Mouse (Mus musculus) liver, embryonic 15.5 days (tissue): ENCODE results near the gene Npnt. TPM values are rescaled to one million over a fixed set of nuclear protein-coding genes. Genes with fewer than 3 reads are reported as not detected.

Experiments used
- ATAC-seq: fragments of 200-750 bp; cut with Nextera tagmentation; 2 replicates; pipeline ENCODE4 v1.8.0; 2017; ENCODE audit warnings: moderate number of reproducible peaks, mild to moderate bottlenecking, moderate library complexity; ENCODE audit not compliant: insufficient read depth
- H3K27ac ChIP-seq: fragments of 300-500 bp; sonication (generic); replicated peaks from 2 replicates; pipeline ENCODE4 v1.5.1; 2015; ENCODE audit warnings: mild to moderate bottlenecking, inconsistent platforms
- H3K27me3 ChIP-seq: fragments of 300-500 bp; sonication (generic); 2 replicates; pipeline ENCODE4 v1.6.1; 2015; ENCODE audit warnings: mild to moderate bottlenecking, inconsistent platforms
- H3K36me3 ChIP-seq: fragments of 300-500 bp; sonication (generic); replicated peaks from 2 replicates; pipeline ENCODE4 v1.6.1; 2015; ENCODE audit warnings: moderate library complexity, mild to moderate bottlenecking, inconsistent platforms
- H3K4me1 ChIP-seq: fragments of 300-500 bp; sonication (generic); replicated peaks from 2 replicates; pipeline ENCODE4 v1.6.1; 2015; ENCODE audit warnings: inconsistent platforms
- H3K4me2 ChIP-seq: fragments of 300-500 bp; sonication (generic); 2 replicates; pipeline ENCODE4 v1.6.1; 2015; ENCODE audit warnings: moderate library complexity, mild to moderate bottlenecking, inconsistent platforms
- H3K4me3 ChIP-seq: fragments of 300-500 bp; sonication (generic); replicated peaks from 2 replicates; pipeline ENCODE4 v1.5.1; 2015; ENCODE audit warnings: mild to moderate bottlenecking, inconsistent platforms
- H3K9ac ChIP-seq: fragments of 300-500 bp; sonication (generic); 2 replicates; pipeline ENCODE4 v1.6.1; 2015; ENCODE audit warnings: moderate library complexity, mild to moderate bottlenecking, inconsistent platforms
- H3K9me3 ChIP-seq: fragments of 300-500 bp; sonication (generic); replicated peaks from 2 replicates; pipeline ENCODE4 v1.6.1; 2016; ENCODE audit warnings: inconsistent platforms
- WGBS: fragments of 180-500 bp; shearing (Covaris S2); methylation state at CpG from one replicate; pipeline ENCODE4 v1.1.7; 2015; ENCODE audit warnings: mixed read lengths; ENCODE audit not compliant: insufficient replicate concordance; 5-methylcytosine and 5-hydroxymethylcytosine counted together
- polyA plus RNA-seq: library from polyadenylated mRNA; unstranded; fragments of >200 nt; fragmentation: Nextera tagmentation; extraction: Ambion mirVana; gene quantifications from 2 replicates; pipeline ENCODE4 v1.2.1, GENCODE M21; 2015

Gene Npnt
- 2.4 and 2.5 TPM in 2 replicates for polyA plus RNA-seq

- H3K4me3 ChIP-seq: peak within 1 kb of the TSS; percentile 54
- H3K27me3 ChIP-seq: peaks cover 57% of the 10 kb centered on the region
- peaks cover 4% of the 10 kb centered on the region for H3K4me1 ChIP-seq
- peak; percentile 58 for ATAC-seq
- H3K9me3 ChIP-seq: no peaks in the 10 kb centered on the region
- H3K27ac ChIP-seq: no peak within 1 kb of the TSS
- no peak within 1 kb of the TSS for H3K9ac ChIP-seq
- no peaks in the 10 kb centered on the region for H3K36me3 ChIP-seq
- peak within 1 kb of the TSS; percentile 69 for H3K4me2 ChIP-seq
- under 1% methylated on average over 76 of the region's 82 CpGs for WGBS
These were observed at the start of gene Npnt for GRCm38 (mm10) chr3:132949791-132950528. TSS of gene Npnt (minus strand) at chr3:132950291.

GRCm38 (mm10) chr3:132996299-132996698 is 46.2 kb upstream of the Npnt start:
- no peak overlapping the region for H3K27ac ChIP-seq
- no peaks in the 10 kb centered on the region for H3K9me3 ChIP-seq
- H3K4me1 ChIP-seq: no peaks in the 10 kb centered on the region
- H3K27me3 ChIP-seq: no peaks in the 10 kb centered on the region
- H3K36me3 ChIP-seq: peaks cover 17% of the 10 kb centered on the region; the same call in 1 of the 2 replicates
- no peak overlapping the region for H3K4me2 ChIP-seq
- H3K4me3 ChIP-seq: no peak overlapping the region
- 78% methylated on average over 9 of the region's 9 CpGs for WGBS
- no peak overlapping the region for H3K9ac ChIP-seq
- ATAC-seq: no peak

GRCm38 (mm10) chr3:132995904-132996267 is 45.8 kb upstream of the Npnt start:
- 81% methylated on average over 3 of the region's 3 CpGs for WGBS
- Histone ChIP-seq H3K36me3 (peaks cover 17% of the 10 kb centered on the region; the same call in 1 of the 2 replicates), H3K27ac (no peak overlapping the region), H3K4me1 (no peaks in the 10 kb centered on the region), H3K4me2 (no peak overlapping the region), H3K4me3 (no peak overlapping the region), H3K9ac (no peak overlapping the region), H3K9me3 (no peaks in the 10 kb centered on the region), H3K27me3 (no peaks in the 10 kb centered on the region)
- no peak for ATAC-seq

- Histone ChIP-seq H3K9ac (no peak overlapping the region), H3K4me2 (no peak overlapping the region), H3K9me3 (no peaks in the 10 kb centered on the region), H3K27me3 (no peaks in the 10 kb centered on the region), H3K36me3 (peaks cover 13% of the 10 kb centered on the region; the same call in 1 of the 2 replicates), H3K4me1 (no peaks in the 10 kb centered on the region), H3K27ac (no peak overlapping the region), H3K4me3 (no peak overlapping the region)
- WGBS: 80% methylated on average over 7 of the region's 7 CpGs
- ATAC-seq: no peak
These were observed 45.2 kb upstream of the Npnt start for GRCm38 (mm10) chr3:132995172-132995903.

- Histone ChIP-seq H3K4me2 (no peak overlapping the region), H3K9ac (no peak overlapping the region), H3K4me1 (no peaks in the 10 kb centered on the region), H3K27me3 (no peaks in the 10 kb centered on the region), H3K36me3 (no peaks in the 10 kb centered on the region; the same call in 1 of the 2 replicates), H3K27ac (no peak overlapping the region), H3K9me3 (no peaks in the 10 kb centered on the region), H3K4me3 (no peak overlapping the region)
- ATAC-seq: no peak
- 76% methylated on average over 5 of the region's 5 CpGs for WGBS
These were observed 36.1 kb upstream of the Npnt start for GRCm38 (mm10) chr3:132986188-132986587.

GRCm38 (mm10) chr3:132983845-132984485 is 33.9 kb upstream of the Npnt start:
- no peaks in the 10 kb centered on the region for H3K4me1 ChIP-seq
- 69% methylated on average over 4 of the region's 4 CpGs for WGBS
- H3K9ac ChIP-seq: no peak overlapping the region
- H3K4me2 ChIP-seq: no peak overlapping the region
- H3K27ac ChIP-seq: no peak overlapping the region
- no peak for ATAC-seq
- no peaks in the 10 kb centered on the region for H3K27me3 ChIP-seq
- H3K9me3 ChIP-seq: no peaks in the 10 kb centered on the region
- no peak overlapping the region for H3K4me3 ChIP-seq
- H3K36me3 ChIP-seq: no peaks in the 10 kb centered on the region; the same call in 1 of the 2 replicates

- no peaks in the 10 kb centered on the region; the same call in 1 of the 2 replicates for H3K36me3 ChIP-seq
- no peak overlapping the region for H3K4me2 ChIP-seq
- no peak overlapping the region for H3K9ac ChIP-seq
- H3K9me3 ChIP-seq: no peaks in the 10 kb centered on the region
- H3K4me3 ChIP-seq: no peak overlapping the region
- H3K27me3 ChIP-seq: no peaks in the 10 kb centered on the region
- no peaks in the 10 kb centered on the region for H3K4me1 ChIP-seq
- WGBS: 87% methylated on average over 2 of the region's 2 CpGs
- no peak overlapping the region for H3K27ac ChIP-seq
- ATAC-seq: no peak
These were observed 31.9 kb upstream of the Npnt start for GRCm38 (mm10) chr3:132981968-132982367.

- Histone ChIP-seq H3K27ac (no peak overlapping the region), H3K9me3 (no peaks in the 10 kb centered on the region), H3K27me3 (no peaks in the 10 kb centered on the region), H3K9ac (no peak overlapping the region), H3K36me3 (no peaks in the 10 kb centered on the region; the same call in 1 of the 2 replicates), H3K4me3 (no peak overlapping the region), H3K4me2 (no peak overlapping the region), H3K4me1 (no peaks in the 10 kb centered on the region)
- WGBS: 80% methylated on average over 12 of the region's 12 CpGs
- no peak for ATAC-seq
These were observed 29.8 kb upstream of the Npnt start for GRCm38 (mm10) chr3:132979781-132980461.

- no peak overlapping the region for H3K9ac ChIP-seq
- no peaks in the 10 kb centered on the region for H3K9me3 ChIP-seq
- no peak overlapping the region for H3K4me3 ChIP-seq
- no peaks in the 10 kb centered on the region for H3K36me3 ChIP-seq
- H3K4me1 ChIP-seq: no peaks in the 10 kb centered on the region
- H3K4me2 ChIP-seq: no peak overlapping the region
- WGBS: 23% methylated on average over 5 of the region's 5 CpGs
- no peaks in the 10 kb centered on the region for H3K27me3 ChIP-seq
- H3K27ac ChIP-seq: no peak overlapping the region
- no peak for ATAC-seq
These were observed 16.2 kb upstream of the Npnt start for GRCm38 (mm10) chr3:132966255-132966654.

GRCm38 (mm10) chr3:132964715-132965507 is 14.8 kb upstream of the Npnt start:
- no peak overlapping the region for H3K9ac ChIP-seq
- WGBS: 56% methylated on average over 9 of the region's 9 CpGs
- ATAC-seq: no peak

More at GRCm38 (mm10) chr3:132964715-132965507, 14.8 kb upstream of the Npnt start:
- Histone ChIP-seq H3K27ac (no peak overlapping the region), H3K4me2 (no peak overlapping the region), H3K9me3 (no peaks in the 10 kb centered on the region), H3K4me1 (no peaks in the 10 kb centered on the region), H3K4me3 (no peak overlapping the region), H3K36me3 (no peaks in the 10 kb centered on the region), H3K27me3 (no peaks in the 10 kb centered on the region)
